Mouse (Mus musculus): ENCODE results near the gene Nrg4. TPM values are rescaled to one million over a fixed set of nuclear protein-coding genes. Genes with fewer than 3 reads are reported as not detected.
"Not testable (repeated sequence)": the region's sequence is repeated elsewhere in the genome, so short reads cannot be mapped to it uniquely, and the experiment has no call there.

The Nrg4 gene
- polyA plus RNA-seq, 1 experiment from 2014 or later, result 0.30 TPM

GRCm38 (mm10) chr9:55252097-55252496 lies 74.5 kb downstream of the Nrg4 start:
- not testable (repeated sequence) for H3K27ac ChIP-seq; H3K36me3 ChIP-seq (ENCODE audit: inconsistent target); H3K4me3 ChIP-seq (ENCODE audit: inconsistent target); H3K79me2 ChIP-seq (ENCODE audit: inconsistent target)
- WGBS (ENCODE audit: missing documents), result 60% methylated on average over 2 of the region's 2 CpGs

DNA sequence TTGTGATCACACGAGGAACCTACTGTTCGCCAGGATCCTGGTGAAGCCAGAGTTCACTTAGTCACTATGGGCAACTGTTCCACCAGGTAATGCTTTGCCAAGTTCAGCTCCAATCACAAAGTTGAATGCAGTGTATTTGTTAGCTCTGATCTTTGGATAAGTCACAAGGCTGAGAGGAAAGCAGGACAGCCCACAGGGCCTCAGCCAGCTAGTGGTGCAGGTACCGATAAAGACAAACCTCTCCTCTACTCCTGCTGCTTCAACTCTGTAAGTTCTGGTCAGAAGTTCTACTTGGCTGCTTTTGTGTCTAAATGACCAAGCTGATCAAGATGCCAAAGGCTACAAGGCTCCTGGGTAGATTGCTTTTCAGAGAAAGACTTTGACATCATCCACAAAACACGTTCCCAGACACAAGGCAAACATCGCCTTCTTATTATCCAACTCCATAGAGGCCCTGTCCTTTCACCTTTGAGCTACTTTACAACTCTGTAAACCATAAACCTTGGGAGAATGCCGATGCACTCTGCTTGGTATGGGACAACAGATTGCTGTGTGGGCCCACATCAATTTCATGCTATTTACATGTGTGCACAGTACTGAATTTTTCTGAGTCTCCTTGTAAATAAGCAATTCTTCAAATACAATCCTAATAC lies 75.9 kb downstream of the Nrg4 start:
- Histone ChIP-seq H3K79me2 (ENCODE audit: inconsistent target) (no peaks in the 10 kb centered on the region), H3K4me3 (ENCODE audit: inconsistent target) (no peak overlapping the region), H3K36me3 (ENCODE audit: inconsistent target) (no peaks in the 10 kb centered on the region), H3K27ac (no peak overlapping the region)
- WGBS (ENCODE audit: missing documents), result 83% methylated on average over 6 of the region's 6 CpGs

DNA sequence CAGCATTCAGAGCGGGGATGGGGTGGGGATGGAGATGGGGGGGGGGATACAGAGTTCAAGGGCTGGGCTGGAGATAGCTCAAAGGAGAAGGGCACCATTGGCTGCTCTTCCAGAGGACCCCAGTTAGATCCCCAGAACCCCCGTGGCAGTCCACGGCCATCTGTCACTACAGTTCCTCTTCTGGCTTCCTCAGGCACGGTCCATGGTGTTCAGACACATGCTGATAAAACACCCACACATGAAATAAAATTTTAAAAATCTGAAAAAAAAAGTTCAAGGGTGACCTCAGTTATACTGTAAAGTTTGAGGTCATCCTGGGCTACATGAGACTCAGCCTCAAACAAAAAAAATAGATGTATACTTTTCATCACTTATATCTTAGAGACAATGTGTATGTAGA lies 78.2 kb downstream of the Nrg4 start:
- WGBS (ENCODE audit: missing documents), result 35% methylated on average over 3 of the region's 4 CpGs
- Histone ChIP-seq H3K36me3 (ENCODE audit: inconsistent target) (no peaks in the 10 kb centered on the region), H3K4me3 (ENCODE audit: inconsistent target) (no peak overlapping the region), H3K27ac (no peak overlapping the region), H3K79me2 (ENCODE audit: inconsistent target) (no peaks in the 10 kb centered on the region)

DNA sequence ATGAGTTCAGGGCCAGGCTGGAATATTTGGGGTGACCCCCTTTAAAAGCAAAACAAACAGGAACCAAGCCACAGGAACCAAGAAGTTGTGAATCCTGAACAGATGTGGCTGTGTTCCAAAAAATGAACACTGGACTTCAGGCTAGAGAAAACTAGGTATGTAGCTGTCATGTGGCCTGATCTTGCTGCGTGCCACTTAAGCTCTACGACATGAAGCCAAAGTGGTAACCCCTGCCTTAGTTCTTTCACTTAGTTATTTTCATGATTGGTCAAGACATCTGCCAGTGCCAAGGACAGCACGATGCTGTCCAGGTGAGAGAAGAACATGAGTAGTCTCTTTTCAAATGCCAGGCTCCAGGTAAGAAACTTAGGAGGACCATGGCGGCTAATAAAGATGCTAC lies 79.7 kb downstream of the Nrg4 start:
- H3K27ac ChIP-seq, result no peak overlapping the region
- 93% methylated on average over 4 of the region's 4 CpGs for WGBS (ENCODE audit: missing documents)
- no peaks in the 10 kb centered on the region for H3K36me3 ChIP-seq (ENCODE audit: inconsistent target)
- no peaks in the 10 kb centered on the region for H3K79me2 ChIP-seq (ENCODE audit: inconsistent target)
- no peak overlapping the region for H3K4me3 ChIP-seq (ENCODE audit: inconsistent target)

- no peak overlapping the region for H3K4me3 ChIP-seq (ENCODE audit: inconsistent target)
- no peak overlapping the region for H3K27ac ChIP-seq
- WGBS (ENCODE audit: missing documents), result 91% methylated on average over 8 of the region's 8 CpGs
- H3K79me2 ChIP-seq (ENCODE audit: inconsistent target), result no peaks in the 10 kb centered on the region
- no peaks in the 10 kb centered on the region for H3K36me3 ChIP-seq (ENCODE audit: inconsistent target)
Observed at GRCm38 (mm10) chr9:55246440-55246839, 80.2 kb downstream of the Nrg4 start.

DNA sequence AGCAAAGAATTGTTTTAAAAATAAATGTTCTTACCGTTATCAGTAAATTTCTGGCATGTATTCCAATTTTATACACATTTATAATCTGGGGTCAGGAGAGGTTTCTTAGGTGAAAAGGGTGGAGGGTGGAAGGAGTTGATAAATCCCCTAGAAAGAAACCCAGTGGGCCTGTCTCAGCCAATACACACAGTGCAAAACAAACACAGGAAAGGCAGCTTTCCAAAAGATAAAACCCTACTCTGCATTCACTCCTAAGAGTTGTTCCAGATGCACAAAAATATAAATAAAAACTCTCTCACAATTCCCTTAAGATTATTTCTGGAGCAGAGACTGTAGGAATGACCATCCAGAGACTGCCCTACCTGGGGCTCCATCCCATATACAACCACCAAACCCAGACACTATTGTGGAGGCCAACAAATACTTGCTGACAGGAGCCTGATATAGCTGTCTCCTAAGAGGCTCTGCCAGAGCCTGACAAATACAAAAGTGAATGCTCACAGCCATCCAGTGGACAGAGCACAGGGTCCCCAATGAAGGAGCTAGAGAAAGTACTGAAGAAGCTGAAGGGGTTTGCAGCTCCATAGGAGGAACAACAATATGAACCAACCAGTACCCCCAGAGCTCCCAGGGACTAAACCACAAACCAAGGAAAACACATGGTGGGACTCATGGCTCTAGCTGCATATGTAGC lies 81.4 kb downstream of the Nrg4 start:
- not testable (repeated sequence) for H3K4me3 ChIP-seq (ENCODE audit: inconsistent target); H3K36me3 ChIP-seq (ENCODE audit: inconsistent target); H3K79me2 ChIP-seq (ENCODE audit: inconsistent target); H3K27ac ChIP-seq
- WGBS (ENCODE audit: missing documents), result 100% methylated on average over 1 of the region's 1 CpGs

DNA sequence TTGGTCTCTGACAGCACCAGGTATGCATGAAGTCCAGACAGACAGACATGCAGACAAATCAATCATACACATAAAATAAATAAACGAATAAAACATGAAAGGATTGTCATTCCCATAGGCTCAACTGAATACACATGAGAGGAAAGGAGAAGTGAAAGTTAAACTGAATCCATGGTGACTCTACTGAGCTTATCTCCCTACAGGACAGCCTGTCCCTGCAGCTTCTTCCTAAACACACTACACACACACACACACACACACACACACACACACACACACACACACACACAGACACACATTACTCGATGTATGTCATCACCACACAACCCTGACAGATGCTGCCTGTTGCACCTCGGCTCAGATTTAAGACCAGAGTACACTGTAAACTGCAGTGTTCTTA lies 82.6 kb downstream of the Nrg4 start:
- Histone ChIP-seq H3K79me2 (ENCODE audit: inconsistent target) (no peaks in the 10 kb centered on the region), H3K36me3 (ENCODE audit: inconsistent target) (no peaks in the 10 kb centered on the region), H3K27ac (no peak overlapping the region), H3K4me3 (ENCODE audit: inconsistent target) (no peak overlapping the region)
- 28% methylated on average over 3 of the region's 3 CpGs for WGBS (ENCODE audit: missing documents)

GRCm38 (mm10) chr9:55243280-55243679 lies 83.4 kb downstream of the Nrg4 start:
- Histone ChIP-seq H3K4me3 (ENCODE audit: inconsistent target) (no peak overlapping the region), H3K27ac (no peak overlapping the region), H3K36me3 (ENCODE audit: inconsistent target) (no peaks in the 10 kb centered on the region), H3K79me2 (ENCODE audit: inconsistent target) (no peaks in the 10 kb centered on the region)
- WGBS (ENCODE audit: missing documents), result 97% methylated on average over 3 of the region's 3 CpGs

DNA sequence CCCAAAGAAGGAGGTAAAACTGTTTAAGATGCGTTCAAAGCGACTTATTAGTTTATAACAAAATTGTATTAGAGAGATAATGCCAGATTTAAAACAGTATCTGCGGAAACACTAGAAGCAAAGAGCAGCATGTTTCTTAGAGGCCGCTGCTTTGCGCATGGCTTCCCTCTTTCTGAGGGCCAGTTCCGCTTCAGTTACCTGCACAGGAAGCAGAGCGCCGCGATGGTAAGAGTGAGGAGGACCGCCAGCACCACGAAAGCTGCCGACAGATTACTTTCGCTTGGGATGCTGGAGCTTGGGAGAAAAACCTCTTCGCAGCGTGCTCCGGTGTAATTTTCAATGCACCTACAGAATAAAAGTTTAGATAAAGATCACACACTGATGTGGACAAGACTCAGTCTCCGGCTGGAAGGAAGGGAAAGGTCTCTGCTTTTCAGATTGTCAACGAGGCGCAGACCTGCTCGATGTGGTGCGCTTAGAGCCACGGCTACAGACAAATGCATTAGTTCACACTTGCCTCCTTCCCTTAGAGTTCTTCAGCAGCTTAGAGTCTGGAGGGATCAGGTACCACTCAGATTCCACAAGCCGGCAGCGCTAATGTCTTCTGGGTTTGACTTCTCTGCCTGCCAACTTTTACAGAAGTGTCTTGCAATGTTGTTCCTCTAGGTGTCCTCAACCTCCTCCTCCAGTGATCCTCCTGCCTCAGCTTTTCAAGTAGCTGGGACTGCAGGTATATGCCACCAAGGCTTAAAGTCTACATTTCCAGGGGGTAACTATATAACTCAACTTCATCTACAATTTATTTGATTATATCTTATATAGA lies 84.6 kb downstream of the Nrg4 start:
- H3K79me2 ChIP-seq (ENCODE audit: inconsistent target), result no peaks in the 10 kb centered on the region
- H3K36me3 ChIP-seq (ENCODE audit: inconsistent target), result no peaks in the 10 kb centered on the region
- no peak overlapping the region for H3K27ac ChIP-seq
- WGBS (ENCODE audit: missing documents), result 40% methylated on average over 24 of the region's 24 CpGs
- H3K4me3 ChIP-seq (ENCODE audit: inconsistent target), result peak overlapping the region; percentile 26

DNA sequence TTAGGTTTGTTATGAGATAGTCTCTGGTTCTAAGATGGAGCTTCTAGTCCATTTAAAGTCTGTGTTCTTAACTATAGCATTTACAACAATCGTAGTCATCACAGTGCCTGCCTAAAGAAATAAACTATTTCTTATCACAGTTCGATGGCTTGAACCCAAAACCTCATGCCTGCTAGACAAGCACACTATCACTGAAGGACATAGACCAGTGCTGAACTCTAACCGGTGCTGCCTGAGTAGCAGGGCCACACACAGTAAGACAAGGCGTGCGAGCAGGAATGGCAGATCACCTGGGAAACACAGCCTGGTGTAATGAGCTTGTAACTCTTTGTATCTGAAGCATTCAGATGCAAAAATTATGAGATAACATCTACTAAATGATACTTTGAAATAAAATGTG lies 85.8 kb downstream of the Nrg4 start:
- Histone ChIP-seq H3K36me3 (ENCODE audit: inconsistent target) (no peaks in the 10 kb centered on the region), H3K4me3 (ENCODE audit: inconsistent target) (no peak overlapping the region)
- WGBS (ENCODE audit: missing documents), result 97% methylated on average over 4 of the region's 5 CpGs

GRCm38 (mm10) chr9:55236235-55237165 lies 90.1 kb downstream of the Nrg4 start:
- Histone ChIP-seq H3K4me3 (ENCODE audit: inconsistent target) (no peak overlapping the region), H3K79me2 (ENCODE audit: inconsistent target) (no peaks in the 10 kb centered on the region), H3K27ac (no peak overlapping the region), H3K36me3 (ENCODE audit: inconsistent target) (no peaks in the 10 kb centered on the region)
- WGBS (ENCODE audit: missing documents), result 72% methylated on average over 12 of the region's 13 CpGs

More for the DNA sequence above, 85.8 kb downstream of the Nrg4 start:
- no peak overlapping the region for H3K27ac ChIP-seq
- H3K79me2 ChIP-seq (ENCODE audit: inconsistent target), result no peaks in the 10 kb centered on the region

GRCm38 (mm10) chr9:55233076-55233475 lies 93.6 kb downstream of the Nrg4 start:
- not testable (repeated sequence) for H3K27ac ChIP-seq; H3K36me3 ChIP-seq (ENCODE audit: inconsistent target); H3K4me3 ChIP-seq (ENCODE audit: inconsistent target); H3K79me2 ChIP-seq (ENCODE audit: inconsistent target)
- WGBS (ENCODE audit: missing documents), result 93% methylated on average over 11 of the region's 11 CpGs

DNA sequence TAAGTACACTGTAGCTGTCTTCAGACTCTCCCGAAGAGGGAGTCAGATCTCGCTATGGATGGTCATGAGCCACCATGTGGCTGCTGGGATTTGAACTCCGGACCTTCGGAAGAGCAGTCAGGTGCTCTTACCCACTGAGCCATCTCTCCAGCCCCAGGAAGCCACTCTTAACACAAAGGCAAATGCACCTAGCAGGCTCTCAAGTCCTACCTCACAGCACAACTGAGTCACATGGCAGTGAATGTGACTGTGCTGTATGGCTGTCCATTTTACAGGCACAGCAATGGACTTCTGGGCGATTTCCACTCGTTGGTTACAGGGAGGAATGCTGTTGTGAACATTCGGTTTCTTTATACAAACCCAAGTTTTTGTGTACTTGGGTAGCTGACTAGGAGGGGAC lies 94.1 kb downstream of the Nrg4 start:
- no peaks in the 10 kb centered on the region for H3K36me3 ChIP-seq (ENCODE audit: inconsistent target)
- H3K27ac ChIP-seq, result no peak overlapping the region
- H3K79me2 ChIP-seq (ENCODE audit: inconsistent target), result no peaks in the 10 kb centered on the region
- no peak overlapping the region for H3K4me3 ChIP-seq (ENCODE audit: inconsistent target)
- whole genome bisulfite sequencing (ENCODE audit: missing documents), result 85% methylated on average over 7 of the region's 7 CpGs

DNA sequence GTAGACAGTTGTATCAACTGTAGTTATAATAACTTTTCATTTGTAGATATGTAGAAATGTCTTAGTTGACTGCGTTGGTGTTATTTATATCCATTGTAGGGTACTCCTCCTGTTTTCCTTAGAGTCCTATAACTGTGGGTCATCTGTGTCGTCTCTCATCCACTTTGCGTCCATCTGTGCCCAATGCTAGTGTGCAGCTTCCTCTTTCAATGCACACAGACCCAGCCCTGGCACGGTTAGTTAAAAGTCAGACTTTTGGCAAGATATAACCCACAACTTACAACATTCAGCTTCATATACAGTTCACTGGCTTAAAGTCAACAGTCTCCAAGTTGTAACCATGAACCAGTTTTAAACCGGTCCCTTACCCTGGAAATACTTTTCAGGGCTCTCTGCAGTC lies 94.5 kb downstream of the Nrg4 start:
- Histone ChIP-seq H3K36me3 (ENCODE audit: inconsistent target) (no peaks in the 10 kb centered on the region), H3K4me3 (ENCODE audit: inconsistent target) (no peak overlapping the region), H3K79me2 (ENCODE audit: inconsistent target) (no peaks in the 10 kb centered on the region), H3K27ac (no peak overlapping the region)
- WGBS (ENCODE audit: missing documents), result 21% methylated on average over 5 of the region's 5 CpGs
